Mouse (Mus musculus): ENCODE measurements around the gene Ebf1. TPM values are rescaled to one million over a fixed set of nuclear protein-coding genes. Genes with fewer than 3 reads are reported as not detected.

The Ebf1 gene
- polyA plus RNA-seq, 1 experiment from 2014 or later: 21.3 TPM

DNA sequence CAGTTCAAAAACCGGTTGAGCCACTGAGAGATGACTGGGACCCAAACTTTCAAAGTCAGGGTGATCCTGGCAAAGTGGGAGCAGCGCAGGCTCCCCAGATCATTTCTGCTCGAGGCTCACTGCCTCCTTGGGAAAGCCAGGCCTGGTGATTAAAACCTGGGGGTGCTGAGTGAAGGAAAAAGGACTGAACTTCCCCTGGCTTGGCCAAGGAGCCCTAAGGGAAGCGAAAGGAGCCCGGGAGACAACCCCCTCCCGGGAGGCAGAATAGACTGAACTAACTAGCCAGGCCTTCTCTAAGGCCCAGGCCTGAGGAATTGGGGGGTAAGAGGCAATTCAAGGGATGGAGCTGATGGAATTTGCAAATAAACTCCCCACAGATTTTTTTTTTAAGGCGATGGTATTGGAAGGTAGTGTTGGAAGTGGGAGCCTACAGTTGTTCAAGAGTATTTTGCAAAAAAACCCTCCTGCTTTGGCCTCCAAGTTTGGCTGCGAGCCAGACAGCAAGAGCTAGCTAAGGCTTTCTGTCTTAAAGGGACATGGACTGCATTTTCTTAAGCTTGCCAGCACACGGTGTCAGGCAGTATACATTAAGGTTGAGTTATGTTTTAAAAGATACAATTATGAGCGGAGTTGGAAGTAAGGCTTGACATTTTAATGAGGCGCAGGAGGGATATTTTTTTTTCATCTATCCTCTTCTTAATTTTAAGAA lies 5.1 kb downstream of the Ebf1 start:
- no peak overlapping the region for H3K9ac ChIP-seq (ENCODE audit: low read length)
- no peak overlapping the region for H3K27ac ChIP-seq (ENCODE audit: low read depth, low read length)
- H3K4me1 ChIP-seq (replicated peaks; ENCODE audit: control insufficient read depth, insufficient read depth, low read length): peaks cover 8% of the 10 kb centered on the region; the same call in 1 of the 2 replicates
- ATAC-seq (replicated peaks; ENCODE audit: low FRiP score) (no peak), DNase-seq (ENCODE audit: low spot score) (peak; percentile 64)
- no peak overlapping the region for H3K4me3 ChIP-seq (ENCODE audit: low read depth, low read length)
- WGBS: 16% methylated on average over 11 of the region's 11 CpGs
- H3K36me3 ChIP-seq (ENCODE audit: control insufficient read depth, insufficient read depth, low read length): no peaks in the 10 kb centered on the region
- no peak overlapping the region for H3K4me2 ChIP-seq (ENCODE audit: low read depth, low read length, severe bottlenecking)
- peaks cover 38% of the 10 kb centered on the region for H3K27me3 ChIP-seq (ENCODE audit: control insufficient read depth, insufficient read depth, low read length)
- no peaks in the 10 kb centered on the region for H3K9me3 ChIP-seq (ENCODE audit: control insufficient read depth, low read length)

DNA sequence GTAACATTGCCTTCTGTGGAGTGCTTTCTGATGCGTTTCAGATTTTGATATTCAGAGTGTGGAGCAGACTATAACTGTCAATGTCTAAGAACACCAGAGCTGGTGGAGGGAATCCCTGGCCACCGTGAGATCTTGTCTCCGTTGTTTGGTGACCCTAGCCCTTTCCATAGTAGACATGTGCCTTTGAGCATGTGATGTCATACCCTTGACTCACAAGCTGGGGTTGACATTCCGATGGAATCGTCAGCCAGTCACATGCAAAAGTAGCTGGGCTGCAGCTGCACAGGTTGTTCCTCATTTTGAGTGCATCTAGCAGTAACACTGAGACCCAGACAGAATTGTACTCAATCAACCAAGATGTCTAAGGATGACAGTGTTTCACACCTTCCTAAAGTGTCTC lies 7.4 kb downstream of the Ebf1 start:
- no peak overlapping the region for H3K4me2 ChIP-seq (ENCODE audit: low read depth, low read length, severe bottlenecking)
- H3K27me3 ChIP-seq (ENCODE audit: control insufficient read depth, insufficient read depth, low read length): peaks cover 35% of the 10 kb centered on the region
- 76% methylated on average over 5 of the region's 5 CpGs for WGBS

DNA sequence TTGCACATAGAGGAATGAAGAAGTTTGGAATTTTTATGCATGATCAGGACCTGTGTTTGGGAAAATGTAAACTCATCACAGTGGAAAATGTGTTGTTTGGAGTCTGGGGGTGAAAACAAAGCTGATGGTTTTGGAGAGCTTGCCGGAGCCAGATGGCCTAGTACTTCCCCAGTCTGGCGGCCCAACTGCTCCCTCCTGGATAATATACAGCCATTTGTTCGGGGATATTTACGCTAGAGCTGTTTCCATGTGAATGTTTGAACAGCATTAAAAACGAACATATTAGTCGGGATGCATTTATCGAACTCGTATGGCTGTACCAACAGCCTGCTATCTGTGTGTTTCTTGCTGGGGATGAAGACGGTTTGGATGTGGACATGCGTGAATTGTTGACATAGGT lies 8.9 kb downstream of the Ebf1 start:
- ATAC-seq (replicated peaks; ENCODE audit: low FRiP score): no peak
- Histone ChIP-seq H3K27me3 (ENCODE audit: control insufficient read depth, insufficient read depth, low read length) (peaks cover 20% of the 10 kb centered on the region), H3K4me3 (ENCODE audit: low read depth, low read length) (no peak overlapping the region), H3K4me2 (ENCODE audit: low read depth, low read length, severe bottlenecking) (no peak overlapping the region), H3K9ac (ENCODE audit: low read length) (no peak overlapping the region), H3K27ac (ENCODE audit: low read depth, low read length) (no peak overlapping the region), H3K4me1 (replicated peaks; ENCODE audit: control insufficient read depth, insufficient read depth, low read length) (peaks cover 8% of the 10 kb centered on the region; the same call in 1 of the 2 replicates), H3K36me3 (ENCODE audit: control insufficient read depth, insufficient read depth, low read length) (no peaks in the 10 kb centered on the region), H3K9me3 (ENCODE audit: control insufficient read depth, low read length) (no peaks in the 10 kb centered on the region)
- DNase-seq (ENCODE audit: low spot score): no peak
- 77% methylated on average over 10 of the region's 10 CpGs for WGBS

More for the DNA sequence above, 7.4 kb downstream of the Ebf1 start:
- H3K4me3 ChIP-seq (ENCODE audit: low read depth, low read length): no peak overlapping the region
- no peak overlapping the region for H3K27ac ChIP-seq (ENCODE audit: low read depth, low read length)
- H3K9ac ChIP-seq (ENCODE audit: low read length): no peak overlapping the region
- no peaks in the 10 kb centered on the region for H3K36me3 ChIP-seq (ENCODE audit: control insufficient read depth, insufficient read depth, low read length)
- DNase-seq (ENCODE audit: low spot score): no peak
- peaks cover 8% of the 10 kb centered on the region; the same call in 1 of the 2 replicates for H3K4me1 ChIP-seq (replicated peaks; ENCODE audit: control insufficient read depth, insufficient read depth, low read length)
- H3K9me3 ChIP-seq (ENCODE audit: control insufficient read depth, low read length): no peaks in the 10 kb centered on the region
- no peak for ATAC-seq (replicated peaks; ENCODE audit: low FRiP score)

DNA sequence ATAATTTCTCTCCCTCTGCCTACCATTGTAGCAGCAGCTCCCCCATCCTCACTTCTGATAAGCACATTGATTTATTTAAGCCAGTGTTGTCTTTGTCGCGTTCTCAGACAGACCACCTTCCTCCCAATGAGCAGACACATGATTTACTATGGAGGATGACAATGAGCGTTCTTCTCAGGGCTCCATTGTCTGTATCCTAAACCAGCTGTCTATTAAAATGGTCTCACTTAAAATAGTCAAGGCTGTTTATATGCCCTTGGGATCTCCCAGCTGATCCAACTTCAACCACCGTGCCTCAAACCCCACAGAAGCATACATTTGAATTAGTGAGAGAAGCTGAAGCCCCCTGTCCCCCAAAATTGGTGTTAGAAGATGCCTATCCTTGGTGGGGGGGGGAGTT lies 11.3 kb downstream of the Ebf1 start:
- Histone ChIP-seq H3K36me3 (ENCODE audit: control insufficient read depth, insufficient read depth, low read length) (no peaks in the 10 kb centered on the region), H3K9me3 (ENCODE audit: control insufficient read depth, low read length) (no peaks in the 10 kb centered on the region), H3K9ac (ENCODE audit: low read length) (no peak overlapping the region), H3K27ac (ENCODE audit: low read depth, low read length) (no peak overlapping the region), H3K27me3 (ENCODE audit: control insufficient read depth, insufficient read depth, low read length) (peaks cover 6% of the 10 kb centered on the region; the same call in 1 of the 2 replicates), H3K4me1 (replicated peaks; ENCODE audit: control insufficient read depth, insufficient read depth, low read length) (no peaks in the 10 kb centered on the region), H3K4me2 (ENCODE audit: low read depth, low read length, severe bottlenecking) (no peak overlapping the region), H3K4me3 (ENCODE audit: low read depth, low read length) (no peak overlapping the region)
- ATAC-seq (replicated peaks; ENCODE audit: low FRiP score): no peak
- WGBS: 78% methylated on average over 4 of the region's 4 CpGs
- DNase-seq (ENCODE audit: low spot score): no peak

DNA sequence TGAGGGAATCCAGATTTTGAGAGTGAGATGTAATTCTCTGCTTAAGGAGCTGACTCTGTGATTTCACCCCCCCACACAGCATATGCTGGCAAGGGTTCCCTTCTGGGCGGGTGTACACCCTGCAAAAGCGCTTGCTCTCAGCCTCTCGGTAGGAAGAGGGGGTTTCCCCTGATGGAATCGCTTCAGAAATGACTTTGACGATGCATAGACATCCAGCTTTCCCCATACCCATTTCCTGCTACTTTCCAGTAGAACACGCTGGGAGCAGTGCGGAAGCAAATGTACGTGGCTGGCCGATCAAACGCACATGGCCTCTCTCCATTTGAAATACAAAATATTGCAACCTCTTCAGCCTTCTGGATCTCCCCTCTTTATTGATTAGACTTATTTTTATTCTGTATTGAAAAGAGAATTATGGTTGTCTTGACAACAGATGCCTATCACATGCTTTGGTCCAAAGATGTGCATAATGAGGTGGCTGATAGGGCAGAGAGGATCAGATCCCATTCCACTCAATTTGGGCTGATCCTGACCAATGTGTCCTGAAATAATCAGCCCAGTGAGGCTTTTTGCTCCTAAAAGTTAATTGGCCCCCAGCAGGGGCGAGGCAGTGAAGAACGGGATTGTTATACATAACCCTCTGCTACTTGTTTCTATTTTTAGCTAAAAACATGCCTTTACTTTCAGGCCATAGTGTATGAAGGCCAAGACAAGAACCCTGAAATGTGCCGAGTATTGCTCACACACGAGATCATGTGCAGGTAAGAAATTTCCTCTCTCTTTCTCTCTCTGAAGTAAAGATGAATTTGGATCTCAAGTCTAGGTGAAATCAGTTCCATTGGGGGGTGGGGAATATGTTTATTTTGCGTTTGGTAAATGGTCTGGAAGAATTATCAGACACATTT lies 15.2 kb downstream of the Ebf1 start:
- Histone ChIP-seq H3K27ac (ENCODE audit: low read depth, low read length) (no peak overlapping the region), H3K36me3 (ENCODE audit: control insufficient read depth, insufficient read depth, low read length) (no peaks in the 10 kb centered on the region), H3K9me3 (ENCODE audit: control insufficient read depth, low read length) (no peaks in the 10 kb centered on the region), H3K4me1 (replicated peaks; ENCODE audit: control insufficient read depth, insufficient read depth, low read length) (no peaks in the 10 kb centered on the region), H3K4me2 (ENCODE audit: low read depth, low read length, severe bottlenecking) (no peak overlapping the region), H3K9ac (ENCODE audit: low read length) (no peak overlapping the region), H3K4me3 (ENCODE audit: low read depth, low read length) (no peak overlapping the region), H3K27me3 (ENCODE audit: control insufficient read depth, insufficient read depth, low read length) (peaks cover 3% of the 10 kb centered on the region; the same call in 1 of the 2 replicates)
- WGBS: 78% methylated on average over 15 of the region's 15 CpGs
- ATAC-seq (replicated peaks; ENCODE audit: low FRiP score) (no peak), DNase-seq (ENCODE audit: low spot score) (no peak)

DNA sequence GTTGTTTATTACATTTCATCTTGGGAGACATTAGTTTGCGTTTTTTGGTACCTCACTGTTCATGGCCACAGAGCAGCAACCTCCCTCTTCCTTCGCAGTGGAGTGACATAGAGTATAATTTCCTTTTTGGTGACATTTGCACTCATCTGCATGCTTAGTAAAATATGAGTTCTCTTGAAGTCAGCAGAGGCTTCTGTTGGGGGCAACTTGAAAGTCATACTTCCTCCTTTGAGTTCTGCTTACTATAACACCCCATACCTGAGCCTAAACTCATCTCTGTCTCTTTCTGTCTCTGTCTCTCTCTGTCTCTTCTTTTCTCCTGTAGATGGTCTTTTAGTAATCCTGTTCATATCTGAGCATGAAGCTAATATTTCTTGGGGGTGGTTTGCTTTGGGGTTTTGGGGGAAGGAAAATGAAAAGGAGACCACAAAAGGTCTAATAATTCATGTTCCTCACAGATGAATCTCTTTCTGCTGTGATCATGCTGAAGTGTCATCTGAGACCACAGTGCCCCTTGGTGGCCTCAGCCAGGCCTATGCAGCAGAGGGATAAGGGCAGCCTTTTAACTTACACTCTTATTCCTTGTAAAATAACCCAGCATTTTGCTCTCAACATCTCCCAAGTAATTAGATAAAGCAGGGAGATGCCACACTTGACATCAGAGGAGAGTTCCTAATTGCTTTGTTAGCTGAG lies 16.0 kb downstream of the Ebf1 start:
- Histone ChIP-seq H3K9ac (ENCODE audit: low read length) (no peak overlapping the region), H3K4me1 (replicated peaks; ENCODE audit: control insufficient read depth, insufficient read depth, low read length) (no peaks in the 10 kb centered on the region), H3K36me3 (ENCODE audit: control insufficient read depth, insufficient read depth, low read length) (no peaks in the 10 kb centered on the region), H3K27me3 (ENCODE audit: control insufficient read depth, insufficient read depth, low read length) (peaks cover 3% of the 10 kb centered on the region; the same call in 1 of the 2 replicates), H3K4me3 (ENCODE audit: low read depth, low read length) (no peak overlapping the region), H3K4me2 (ENCODE audit: low read depth, low read length, severe bottlenecking) (no peak overlapping the region), H3K9me3 (ENCODE audit: control insufficient read depth, low read length) (no peaks in the 10 kb centered on the region), H3K27ac (ENCODE audit: low read depth, low read length) (no peak overlapping the region)
- ATAC-seq (replicated peaks; ENCODE audit: low FRiP score) (no peak), DNase-seq (ENCODE audit: low spot score) (no peak)
- 86% methylated on average over 2 of the region's 2 CpGs for WGBS

DNA sequence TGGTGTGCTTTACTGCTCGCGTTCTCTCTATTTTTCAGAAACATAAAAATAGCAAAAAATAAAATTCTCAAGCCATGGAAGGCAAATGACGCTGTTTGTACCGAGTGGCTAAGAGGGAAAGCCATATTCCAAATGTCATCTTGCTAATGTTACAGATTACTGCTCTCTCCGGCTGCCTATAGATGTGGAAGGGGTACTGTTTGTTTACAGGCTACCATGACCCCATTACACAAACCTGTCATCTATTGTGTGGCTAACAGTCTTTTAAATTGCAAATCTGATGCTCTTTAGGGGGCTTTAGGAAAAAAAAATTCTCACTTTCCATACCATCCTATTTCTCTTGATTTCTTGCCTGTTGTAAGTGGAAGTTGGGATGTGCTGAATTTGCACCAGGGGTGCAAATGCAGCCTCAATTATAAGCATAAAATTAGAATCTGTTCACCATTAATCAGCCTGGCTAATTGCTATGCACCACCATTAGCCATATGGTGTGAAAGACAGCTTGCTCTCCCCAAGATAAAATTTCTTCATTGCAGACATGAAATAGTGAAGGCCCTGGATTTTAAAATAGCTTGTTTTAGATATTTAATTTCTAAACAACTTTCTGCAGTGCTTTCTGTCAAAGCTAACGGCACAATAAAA lies 17.6 kb downstream of the Ebf1 start:
- Histone ChIP-seq H3K9ac (ENCODE audit: low read length) (no peak overlapping the region), H3K27me3 (ENCODE audit: control insufficient read depth, insufficient read depth, low read length) (no peaks in the 10 kb centered on the region), H3K4me2 (ENCODE audit: low read depth, low read length, severe bottlenecking) (no peak overlapping the region), H3K36me3 (ENCODE audit: control insufficient read depth, insufficient read depth, low read length) (no peaks in the 10 kb centered on the region), H3K27ac (ENCODE audit: low read depth, low read length) (no peak overlapping the region; the same call in 1 of the 2 replicates), H3K9me3 (ENCODE audit: control insufficient read depth, low read length) (no peaks in the 10 kb centered on the region), H3K4me1 (replicated peaks; ENCODE audit: control insufficient read depth, insufficient read depth, low read length) (no peaks in the 10 kb centered on the region), H3K4me3 (ENCODE audit: low read depth, low read length) (no peak overlapping the region)
- 73% methylated on average over 6 of the region's 6 CpGs for WGBS
- ATAC-seq (replicated peaks; ENCODE audit: low FRiP score) (no peak), DNase-seq (ENCODE audit: low spot score) (no peak)

DNA sequence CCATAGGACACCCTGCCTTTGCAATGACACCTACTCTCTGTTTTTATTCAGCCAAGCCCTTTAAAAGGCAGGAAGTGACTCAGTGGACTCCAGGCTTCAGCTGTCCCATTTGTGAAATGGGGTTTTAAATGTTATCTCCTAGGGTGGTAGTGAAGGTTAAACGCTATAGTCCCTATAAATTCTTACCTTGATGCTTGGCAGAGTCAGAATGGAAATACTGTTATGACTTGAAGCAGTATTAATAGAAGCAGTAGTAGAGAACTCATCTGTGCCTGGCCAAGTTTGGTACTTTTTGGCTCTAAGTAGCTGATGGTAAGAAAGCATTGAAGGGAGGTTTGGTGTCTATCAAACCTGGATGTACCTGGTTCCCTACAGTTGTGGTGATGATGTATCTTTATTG lies 19.1 kb downstream of the Ebf1 start:
- no peak overlapping the region for H3K9ac ChIP-seq (ENCODE audit: low read length)
- no peak overlapping the region for H3K27ac ChIP-seq (ENCODE audit: low read depth, low read length)
- no peaks in the 10 kb centered on the region for H3K4me1 ChIP-seq (replicated peaks; ENCODE audit: control insufficient read depth, insufficient read depth, low read length)
- DNase-seq (ENCODE audit: low spot score) (no peak), ATAC-seq (replicated peaks; ENCODE audit: low FRiP score) (no peak)
- H3K36me3 ChIP-seq (ENCODE audit: control insufficient read depth, insufficient read depth, low read length): no peaks in the 10 kb centered on the region
- no peak overlapping the region for H3K4me3 ChIP-seq (ENCODE audit: low read depth, low read length)
- WGBS: 89% methylated on average over 1 of the region's 1 CpGs
- H3K9me3 ChIP-seq (ENCODE audit: control insufficient read depth, low read length): no peaks in the 10 kb centered on the region
- no peak overlapping the region for H3K4me2 ChIP-seq (ENCODE audit: low read depth, low read length, severe bottlenecking)
- H3K27me3 ChIP-seq (ENCODE audit: control insufficient read depth, insufficient read depth, low read length): no peaks in the 10 kb centered on the region; the same call in 1 of the 2 replicates

Data from forebrain, embryonic 11.5 days (tissue).